Mouse (Mus musculus) myocyte (in vitro differentiated cells): ENCODE measurements around the gene Ppp1r11.

Experiments
- POLR2A ChIP-seq: IDR thresholded peaks from one replicate; pipeline ENCODE4 v1.6.1; 2011; ENCODE audit warnings: low read depth, mild to moderate bottlenecking, control low read depth, moderate library complexity; ENCODE audit not compliant: insufficient read length
- USF1 ChIP-seq: IDR thresholded peaks from one replicate; pipeline ENCODE4 v1.6.1; 2011; ENCODE audit warnings: low read depth, mild to moderate bottlenecking, control low read depth, moderate library complexity

DNA sequence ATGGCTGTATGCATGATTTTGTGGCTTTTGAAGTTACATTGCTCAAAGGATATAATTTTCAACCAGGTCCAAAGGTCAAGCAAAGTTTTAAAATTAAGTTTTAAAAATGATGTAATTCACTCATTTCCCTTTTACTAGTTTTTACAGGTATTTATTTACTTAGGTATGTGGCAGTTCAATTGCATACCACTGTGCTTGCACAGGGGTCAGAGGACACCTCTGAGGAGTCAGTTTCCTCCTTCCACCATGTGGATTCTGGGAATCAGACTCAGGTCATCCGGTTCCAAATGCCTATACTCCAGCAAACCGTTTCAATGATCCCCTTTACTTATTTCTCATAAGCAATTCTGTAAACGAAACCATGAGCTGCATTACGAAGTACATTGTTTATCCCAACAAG, 28.8 kb downstream of the Ppp1r11 start:
- no peak for TF ChIP-seq USF1
- TF ChIP-seq POLR2A, result no peak
